ENCODE assay signal across 10 mouse cellular contexts in genomic region chr6:71398829-71399609, GRCm38 (mm10). TPM values are rescaled to one million over a fixed set of nuclear protein-coding genes. Genes with fewer than 3 reads are reported as not detected.
A peak's percentile ranks its signal among the peaks of the same experiment; 100 is the strongest.
DNase-seq lines count a peak whose midpoint lies in the region; ATAC-seq and TF ChIP-seq lines count a peak whose summit lies in the region.
"Had no signal": no experiment of that assay in that cellular context is flagged by ENCODE, and none has a peak within 500 bp of the region (broad histone marks: within the 10 kb centered on the region; RNA-seq: fewer than 3 reads in every experiment).

No protein-coding gene starts in this region.

- H3K4me3 ChIP-seq in lung, embryonic 14.5 days (ENCODE audit: low read depth, low read length): no peak overlapping the region
- H3K4me3 ChIP-seq in lung, adult 2 months (replicated peaks; ENCODE audit: extremely low read depth, low read depth, low read length): no peak overlapping the region
- H3K4me3 ChIP-seq: myocyte had no signal

- 75% methylated on average over 4 of the region's 4 CpGs for WGBS in lung, embryonic 14.5 days
- 82% methylated on average over 4 of the region's 4 CpGs for WGBS in lung, adult 2 months

- no peaks in the 10 kb centered on the region for H3K4me1 ChIP-seq in lung, embryonic 14.5 days (ENCODE audit: insufficient read depth)
- no peaks in the 10 kb centered on the region for H3K4me1 ChIP-seq in lung, adult 2 months (ENCODE audit: control insufficient read depth, insufficient read depth, low read length)

- peaks cover 20% of the 10 kb centered on the region for H3K36me3 ChIP-seq in lung, embryonic 14.5 days (ENCODE audit: insufficient read depth)

- H3K27ac ChIP-seq in lung, embryonic 14.5 days (ENCODE audit: low read depth): no peak overlapping the region

- DNase-seq in gastrocnemius, adult 18-20 months (ENCODE audit: low spot score): peak; percentile 11
- DNase-seq in gastrocnemius, postnatal 10 days: no peak
- peak; percentile 71 for DNase-seq in lung, embryonic 14.5 days
- DNase-seq in lung, adult 2 months: no peak
- peak; percentile 37 for DNase-seq in brain, embryonic 18.5 days (ENCODE audit: low read depth, low spot score)
- peak; percentile 8 for DNase-seq in hindlimb bud, embryonic 11.5 days (ENCODE audit: extremely low spot score, low read depth, low spot score)
- peak; percentile 75 for DNase-seq in thymus, postnatal 14 days
- no peak for DNase-seq in urinary bladder, postnatal 10 days (ENCODE audit: low spot score)

- no peaks in the 10 kb centered on the region for H3K27me3 ChIP-seq in lung, embryonic 14.5 days (ENCODE audit: insufficient read depth, low read length)

- TF ChIP-seq POLR2A in lung, adult 2 months (IDR thresholded peaks at IDR 0.05; ENCODE audit: borderline replicate concordance, extremely low read depth, low read depth, low read length): no peak

- H3K9ac ChIP-seq in lung, embryonic 14.5 days: no peak overlapping the region

- no peak overlapping the region for H3K4me2 ChIP-seq in lung, embryonic 14.5 days

- no peak for ATAC-seq in lung, embryonic 14.5 days (ENCODE audit: insufficient read depth)

- peak; percentile 72 for TF ChIP-seq CTCF in lung, embryonic 14.5 days (IDR thresholded peaks at IDR 0.05; ENCODE audit: low read depth)
- no peak for TF ChIP-seq CTCF in lung, adult 2 months (IDR thresholded peaks at IDR 0.05; ENCODE audit: insufficient read depth, low read length)

- H3K9me3 ChIP-seq in lung, embryonic 14.5 days (ENCODE audit: low read depth, low read length): no peaks in the 10 kb centered on the region

RNA-seq across cellular contexts. Expression of gene Cd8a, which starts 25.8 kb away (rescaled TPM):
- total RNA-seq in gastrocnemius, adult 18-20 months (2021): not detected
- total RNA-seq in gastrocnemius, postnatal 10 days (2021): under 1 TPM; 0.14 to 0.20 TPM
- polyA plus RNA-seq in lung, embryonic 14.5 days (2014; fragmentation: Nextera tagmentation; extraction: Ambion mirVana): not detected in 2 replicates
- 1.4 and 2.4 TPM in 2 replicates for polyA plus RNA-seq in lung, adult 2 months (2012; rRNA removed)
- total RNA-seq: adrenal gland, postnatal 36 days had no signal
- polyA plus RNA-seq: myocyte had no signal

RNA-seq across cellular contexts. Expression of gene Rmnd5a, which starts 41.4 kb away (rescaled TPM):
- 100 to 1,000 TPM; 128 to 132 TPM for total RNA-seq in gastrocnemius, adult 18-20 months (2021)
- 10 to 100 TPM; 58.0 to 61.9 TPM for total RNA-seq in gastrocnemius, postnatal 10 days (2021)
- 9.1 and 9.4 TPM in 2 replicates for polyA plus RNA-seq in lung, embryonic 14.5 days (2014; fragmentation: Nextera tagmentation; extraction: Ambion mirVana)
- 17.0 and 26.4 TPM in 2 replicates for polyA plus RNA-seq in lung, adult 2 months (2012; rRNA removed)

Comparison
In these comparisons a context has a peak if more than half of its experiments do, and no peak if none do; other contexts are left out.
1. DNase-seq: peak in gastrocnemius, adult 18-20 months (single experiment), lung, embryonic 14.5 days (single experiment), brain, embryonic 18.5 days (single experiment), hindlimb bud, embryonic 11.5 days (single experiment) and thymus, postnatal 14 days (single experiment); none in gastrocnemius, postnatal 10 days (single experiment), lung, adult 2 months (single experiment) and urinary bladder, postnatal 10 days (single experiment).